Mouse (Mus musculus): ENCODE measurements around the gene Polr2f. TPM values are rescaled to one million over a fixed set of nuclear protein-coding genes. Genes with fewer than 3 reads are reported as not detected.

The Polr2f gene
- polyA plus RNA-seq, 1 experiment from 2014 or later: 362 TPM

- Histone ChIP-seq H3K4me3 (ENCODE audit: low read depth, low read length) (no peak overlapping the region), H3K4me1 (ENCODE audit: control insufficient read depth, insufficient read depth, low read length) (no peaks in the 10 kb centered on the region), H3K27me3 (ENCODE audit: control insufficient read depth, insufficient read depth, low read length) (no peaks in the 10 kb centered on the region), H3K4me2 (no peak overlapping the region), H3K27ac (ENCODE audit: low read depth, low read length) (no peak overlapping the region), H3K9me3 (ENCODE audit: control insufficient read depth, low read length) (no peaks in the 10 kb centered on the region), H3K36me3 (ENCODE audit: control insufficient read depth, insufficient read depth, low read length) (no peaks in the 10 kb centered on the region; the same call in 1 of the 2 replicates), H3K9ac (ENCODE audit: low read length) (no peak overlapping the region)
- no peak for DNase-seq (ENCODE audit: low spot score, missing footprints)
- no peak for ATAC-seq (ENCODE audit: low FRiP score)
- WGBS: 57% methylated on average over 4 of the region's 4 CpGs
Measured at GRCm38 (mm10) chr15:79099456-79099855, 41.4 kb upstream of the Polr2f start.

- WGBS: 76% methylated on average over 4 of the region's 4 CpGs
- no peak overlapping the region for H3K27ac ChIP-seq (ENCODE audit: low read depth, low read length)
- H3K27me3 ChIP-seq (ENCODE audit: control insufficient read depth, insufficient read depth, low read length): no peaks in the 10 kb centered on the region
- ATAC-seq (ENCODE audit: low FRiP score) (no peak), DNase-seq (ENCODE audit: low spot score, missing footprints) (no peak)
- no peaks in the 10 kb centered on the region; the same call in 1 of the 2 replicates for H3K36me3 ChIP-seq (ENCODE audit: control insufficient read depth, insufficient read depth, low read length)
- no peak overlapping the region for H3K9ac ChIP-seq (ENCODE audit: low read length)
- H3K4me3 ChIP-seq (ENCODE audit: low read depth, low read length): no peak overlapping the region
- H3K9me3 ChIP-seq (ENCODE audit: control insufficient read depth, low read length): no peaks in the 10 kb centered on the region
- no peak overlapping the region for H3K4me2 ChIP-seq
- H3K4me1 ChIP-seq (ENCODE audit: control insufficient read depth, insufficient read depth, low read length): no peaks in the 10 kb centered on the region
Measured at GRCm38 (mm10) chr15:79100391-79100790, 40.4 kb upstream of the Polr2f start.

GRCm38 (mm10) chr15:79101531-79101930 lies 39.3 kb upstream of the Polr2f start:
- ATAC-seq (ENCODE audit: low FRiP score): no peak
- H3K4me2 ChIP-seq: no peak overlapping the region

GRCm38 (mm10) chr15:79103264-79103663 lies 37.5 kb upstream of the Polr2f start:
- Histone ChIP-seq H3K4me1 (ENCODE audit: control insufficient read depth, insufficient read depth, low read length) (peaks cover 3% of the 10 kb centered on the region), H3K9me3 (ENCODE audit: control insufficient read depth, low read length) (no peaks in the 10 kb centered on the region), H3K4me3 (ENCODE audit: low read depth, low read length) (no peak overlapping the region), H3K36me3 (ENCODE audit: control insufficient read depth, insufficient read depth, low read length) (no peaks in the 10 kb centered on the region), H3K9ac (ENCODE audit: low read length) (no peak overlapping the region), H3K4me2 (no peak overlapping the region), H3K27me3 (ENCODE audit: control insufficient read depth, insufficient read depth, low read length) (no peaks in the 10 kb centered on the region), H3K27ac (ENCODE audit: low read depth, low read length) (no peak overlapping the region)
- no peak for ATAC-seq (ENCODE audit: low FRiP score)
- WGBS: 70% methylated on average over 10 of the region's 10 CpGs
- no peak for DNase-seq (ENCODE audit: low spot score, missing footprints)

More at GRCm38 (mm10) chr15:79101531-79101930, 39.3 kb upstream of the Polr2f start:
- Histone ChIP-seq H3K36me3 (ENCODE audit: control insufficient read depth, insufficient read depth, low read length) (no peaks in the 10 kb centered on the region), H3K27ac (ENCODE audit: low read depth, low read length) (no peak overlapping the region), H3K27me3 (ENCODE audit: control insufficient read depth, insufficient read depth, low read length) (no peaks in the 10 kb centered on the region), H3K9ac (ENCODE audit: low read length) (no peak overlapping the region), H3K4me3 (ENCODE audit: low read depth, low read length) (no peak overlapping the region), H3K9me3 (ENCODE audit: control insufficient read depth, low read length) (no peaks in the 10 kb centered on the region), H3K4me1 (ENCODE audit: control insufficient read depth, insufficient read depth, low read length) (no peaks in the 10 kb centered on the region)
- DNase-seq (ENCODE audit: low spot score, missing footprints): no peak

- Histone ChIP-seq H3K36me3 (ENCODE audit: control insufficient read depth, insufficient read depth, low read length) (no peaks in the 10 kb centered on the region), H3K4me1 (ENCODE audit: control insufficient read depth, insufficient read depth, low read length) (peaks cover 15% of the 10 kb centered on the region), H3K9me3 (ENCODE audit: control insufficient read depth, low read length) (no peaks in the 10 kb centered on the region), H3K4me2 (no peak overlapping the region), H3K4me3 (ENCODE audit: low read depth, low read length) (no peak overlapping the region), H3K27me3 (ENCODE audit: control insufficient read depth, insufficient read depth, low read length) (peaks cover 2% of the 10 kb centered on the region; the same call in 1 of the 2 replicates), H3K27ac (ENCODE audit: low read depth, low read length) (no peak overlapping the region), H3K9ac (ENCODE audit: low read length) (no peak overlapping the region)
- DNase-seq (ENCODE audit: low spot score, missing footprints) (no peak), ATAC-seq (ENCODE audit: low FRiP score) (no peak)
- WGBS: 65% methylated on average over 2 of the region's 2 CpGs
Measured at GRCm38 (mm10) chr15:79105804-79106203, 35.0 kb upstream of the Polr2f start.

- Histone ChIP-seq H3K9ac (ENCODE audit: low read length) (peak overlapping the region; percentile 90; the same call in 1 of the 2 replicates), H3K4me1 (ENCODE audit: control insufficient read depth, insufficient read depth, low read length) (peaks cover 15% of the 10 kb centered on the region), H3K27me3 (ENCODE audit: control insufficient read depth, insufficient read depth, low read length) (peaks cover 2% of the 10 kb centered on the region; the same call in 1 of the 2 replicates), H3K4me3 (ENCODE audit: low read depth, low read length) (peak overlapping the region; percentile 82; the same call in 1 of the 2 replicates), H3K36me3 (ENCODE audit: control insufficient read depth, insufficient read depth, low read length) (no peaks in the 10 kb centered on the region), H3K4me2 (peak overlapping the region; percentile 99), H3K27ac (ENCODE audit: low read depth, low read length) (no peak overlapping the region), H3K9me3 (ENCODE audit: control insufficient read depth, low read length) (no peaks in the 10 kb centered on the region)
- DNase-seq (ENCODE audit: low spot score, missing footprints) (no peak), ATAC-seq (ENCODE audit: low FRiP score) (no peak)
- WGBS: 19% methylated on average over 7 of the region's 7 CpGs
Measured at GRCm38 (mm10) chr15:79107966-79108365, 32.8 kb upstream of the Polr2f start.

- Histone ChIP-seq H3K4me2 (peak within 1 kb of the TSS; percentile 99), H3K36me3 (ENCODE audit: control insufficient read depth, insufficient read depth, low read length) (no peaks in the 10 kb centered on the region), H3K27me3 (ENCODE audit: control insufficient read depth, insufficient read depth, low read length) (peaks cover 2% of the 10 kb centered on the region; the same call in 1 of the 2 replicates), H3K4me3 (ENCODE audit: low read depth, low read length) (peak within 1 kb of the TSS; percentile 82), H3K9ac (ENCODE audit: low read length) (peak within 1 kb of the TSS; percentile 90), H3K9me3 (ENCODE audit: control insufficient read depth, low read length) (no peaks in the 10 kb centered on the region), H3K27ac (ENCODE audit: low read depth, low read length) (peak within 1 kb of the TSS; percentile 40; the same call in 1 of the 2 replicates), H3K4me1 (ENCODE audit: control insufficient read depth, insufficient read depth, low read length) (peaks cover 15% of the 10 kb centered on the region)
- peak; percentile 95 for DNase-seq (ENCODE audit: low spot score, missing footprints)
- under 1% methylated on average over 54 of the region's 85 CpGs for WGBS
- peak; percentile 89 for ATAC-seq (ENCODE audit: low FRiP score)
Measured at GRCm38 (mm10) chr15:79108421-79109320, 32.1 kb upstream of the Polr2f start, which contains the start of gene Micall1. Gene Micall1, plus strand, starts transcription at chr15:79108898.

GRCm38 (mm10) chr15:79109321-79109934 lies 31.4 kb upstream of the Polr2f start:
- H3K4me1 ChIP-seq (ENCODE audit: control insufficient read depth, insufficient read depth, low read length): peaks cover 15% of the 10 kb centered on the region
- DNase-seq (ENCODE audit: low spot score, missing footprints): peak; percentile 93
- peak; percentile 69 for ATAC-seq (ENCODE audit: low FRiP score)

GRCm38 (mm10) chr15:79110031-79110430 lies 30.8 kb upstream of the Polr2f start:
- H3K36me3 ChIP-seq (ENCODE audit: control insufficient read depth, insufficient read depth, low read length): no peaks in the 10 kb centered on the region
- peak overlapping the region; percentile 99 for H3K4me2 ChIP-seq
- peaks cover 2% of the 10 kb centered on the region; the same call in 1 of the 2 replicates for H3K27me3 ChIP-seq (ENCODE audit: control insufficient read depth, insufficient read depth, low read length)
- ATAC-seq (ENCODE audit: low FRiP score) (no peak), DNase-seq (ENCODE audit: low spot score, missing footprints) (no peak)
- H3K4me3 ChIP-seq (ENCODE audit: low read depth, low read length): peak overlapping the region; percentile 82
- H3K4me1 ChIP-seq (ENCODE audit: control insufficient read depth, insufficient read depth, low read length): peaks cover 15% of the 10 kb centered on the region
- no peaks in the 10 kb centered on the region for H3K9me3 ChIP-seq (ENCODE audit: control insufficient read depth, low read length)
- WGBS: 19% methylated on average over 9 of the region's 9 CpGs
- H3K9ac ChIP-seq (ENCODE audit: low read length): peak overlapping the region; percentile 90; the same call in 1 of the 2 replicates
- H3K27ac ChIP-seq (ENCODE audit: low read depth, low read length): no peak overlapping the region

More at GRCm38 (mm10) chr15:79109321-79109934, 31.4 kb upstream of the Polr2f start:
- Histone ChIP-seq H3K9me3 (ENCODE audit: control insufficient read depth, low read length) (no peaks in the 10 kb centered on the region), H3K4me2 (peak overlapping the region; percentile 99), H3K9ac (ENCODE audit: low read length) (peak overlapping the region; percentile 90), H3K4me3 (ENCODE audit: low read depth, low read length) (peak overlapping the region; percentile 82), H3K36me3 (ENCODE audit: control insufficient read depth, insufficient read depth, low read length) (no peaks in the 10 kb centered on the region), H3K27ac (ENCODE audit: low read depth, low read length) (no peak overlapping the region), H3K27me3 (ENCODE audit: control insufficient read depth, insufficient read depth, low read length) (peaks cover 2% of the 10 kb centered on the region; the same call in 1 of the 2 replicates)
- under 1% methylated on average over 46 of the region's 46 CpGs for WGBS
